Mouse (Mus musculus): Measurements from ENCODE around the gene Cuta. TPM values are rescaled to one million over a fixed set of nuclear protein-coding genes. Genes with fewer than 3 reads are reported as not detected.
"Not testable (repeated sequence)": the region's sequence is repeated elsewhere in the genome, so short reads cannot be mapped to it uniquely, and the experiment has no call there.

Cuta gene
- polyA plus RNA-seq (2016; fragmentation: Nextera tagmentation; extraction: Ambion mirVana) = 156 and 159 TPM in 2 replicates

- Histone ChIP-seq H3K36me3 (peaks cover 32% of the 10 kb centered on the region), H3K27me3 (no peaks in the 10 kb centered on the region), H3K4me3 (peak within 1 kb of the TSS; percentile 69), H3K27ac (replicated peaks) (peak within 1 kb of the TSS; percentile 97), H3K9me3 (no peaks in the 10 kb centered on the region), H3K9ac (replicated peaks) (peak within 1 kb of the TSS; percentile 76), H3K4me1 (peaks cover 55% of the 10 kb centered on the region), H3K4me2 (replicated peaks) (peak within 1 kb of the TSS; percentile 98)
- under 1% methylated on average over 70 of the region's 70 CpGs for WGBS
- peak; percentile 95 for ATAC-seq (ENCODE audit: low FRiP score, low read depth)
Measured at GRCm38 (mm10) chr17:26939178-26939972, at the start of gene Cuta. Gene Cuta, minus strand, starts transcription at chr17:26939569.

DNA sequence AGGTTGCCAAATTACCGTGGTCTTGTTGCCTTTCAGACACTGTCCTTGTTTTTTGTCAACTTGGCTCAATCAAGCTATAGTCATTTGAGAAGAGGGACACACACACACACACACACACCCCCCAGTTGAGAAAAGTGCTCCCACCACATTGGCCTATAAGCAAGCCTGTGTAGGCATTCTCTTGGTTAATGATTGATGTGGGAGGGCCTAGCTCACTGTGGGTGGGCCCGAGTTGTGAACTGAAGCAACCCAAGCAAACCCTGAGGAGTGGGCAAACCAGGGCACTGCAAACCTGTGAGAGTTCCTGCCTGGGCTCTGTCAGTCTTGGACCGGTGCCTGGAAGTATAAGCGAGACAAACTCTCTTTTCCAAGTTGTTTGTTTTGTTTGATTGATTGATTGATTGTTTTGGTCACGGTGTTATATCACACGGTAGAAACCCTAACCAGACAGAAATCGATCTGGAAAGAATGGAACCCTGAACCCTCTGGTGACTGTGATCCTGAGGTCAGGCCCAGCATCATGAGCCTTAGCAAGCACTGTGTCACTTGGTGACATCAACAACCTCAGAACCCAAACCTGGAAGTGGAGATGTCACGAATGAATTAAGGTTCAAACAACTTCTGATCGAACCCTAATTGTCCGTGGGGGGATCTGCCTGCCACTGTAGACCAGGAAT lies 46.3 kb upstream of the Cuta start:
- Histone ChIP-seq H3K36me3 (peaks cover 9% of the 10 kb centered on the region), H3K27me3 (no peaks in the 10 kb centered on the region), H3K4me2 (replicated peaks) (no peak overlapping the region), H3K4me1 (no peaks in the 10 kb centered on the region), H3K9me3 (0 out of 2 replicates have a peak, but pooled peaks cover 2% of the 10 kb centered on the region), H3K4me3 (no peak overlapping the region), H3K27ac (replicated peaks) (no peak overlapping the region), H3K9ac (replicated peaks) (no peak overlapping the region)
- 89% methylated on average over 10 of the region's 10 CpGs for WGBS
- ATAC-seq (ENCODE audit: low FRiP score, low read depth) = no peak

DNA sequence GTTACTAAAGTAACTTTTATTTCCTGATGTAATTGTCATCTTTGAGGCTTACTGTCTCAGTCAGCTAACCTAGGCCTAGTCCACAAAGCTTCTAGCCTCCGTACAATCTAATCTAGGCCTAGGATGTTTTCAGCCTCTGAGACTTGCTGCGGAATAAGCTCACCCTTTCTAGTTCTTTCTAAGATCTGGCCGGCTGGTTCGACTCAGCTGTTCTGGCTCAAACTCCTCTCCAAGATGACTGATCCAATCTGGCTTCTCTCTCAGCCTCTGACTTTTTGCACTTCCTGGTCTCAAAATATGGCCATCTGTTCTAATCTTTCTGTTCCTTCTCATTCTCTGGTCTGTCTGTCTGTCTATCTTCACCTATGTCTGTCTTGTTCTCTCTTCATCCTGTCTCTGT lies 44.0 kb upstream of the Cuta start:
- WGBS = 96% methylated on average over 4 of the region's 4 CpGs

GRCm38 (mm10) chr17:26981050-26981449 lies 41.7 kb upstream of the Cuta start:
- Histone ChIP-seq H3K9me3 (no peaks in the 10 kb centered on the region), H3K4me2 (replicated peaks) (no peak overlapping the region), H3K27ac (replicated peaks) (no peak overlapping the region), H3K9ac (replicated peaks) (no peak overlapping the region), H3K4me3 (no peak overlapping the region), H3K4me1 (peaks cover 6% of the 10 kb centered on the region; the same call in 1 of the 2 replicates), H3K27me3 (no peaks in the 10 kb centered on the region), H3K36me3 (peaks cover 52% of the 10 kb centered on the region)
- ATAC-seq (ENCODE audit: low FRiP score, low read depth) = no peak
- WGBS = 78% methylated on average over 2 of the region's 2 CpGs

More for the DNA sequence above, 44.0 kb upstream of the Cuta start:
- H3K4me2 ChIP-seq (replicated peaks) = no peak overlapping the region
- 0 out of 2 replicates have a peak, but pooled peaks cover 2% of the 10 kb centered on the region for H3K9me3 ChIP-seq
- no peak for ATAC-seq (ENCODE audit: low FRiP score, low read depth)
- H3K27ac ChIP-seq (replicated peaks) = no peak overlapping the region
- no peaks in the 10 kb centered on the region for H3K4me1 ChIP-seq
- H3K27me3 ChIP-seq = no peaks in the 10 kb centered on the region
- H3K4me3 ChIP-seq = no peak overlapping the region
- H3K9ac ChIP-seq (replicated peaks) = no peak overlapping the region
- peaks cover 31% of the 10 kb centered on the region for H3K36me3 ChIP-seq

GRCm38 (mm10) chr17:26979426-26979825 lies 40.1 kb upstream of the Cuta start:
- Histone ChIP-seq H3K4me2 (replicated peaks) (no peak overlapping the region), H3K9me3 (no peaks in the 10 kb centered on the region), H3K36me3 (peaks cover 61% of the 10 kb centered on the region), H3K9ac (replicated peaks) (no peak overlapping the region), H3K4me3 (no peak overlapping the region), H3K4me1 (peaks cover 19% of the 10 kb centered on the region), H3K27me3 (no peaks in the 10 kb centered on the region), H3K27ac (replicated peaks) (no peak overlapping the region)
- ATAC-seq (ENCODE audit: low FRiP score, low read depth) = no peak
- 90% methylated on average over 2 of the region's 2 CpGs for WGBS

DNA sequence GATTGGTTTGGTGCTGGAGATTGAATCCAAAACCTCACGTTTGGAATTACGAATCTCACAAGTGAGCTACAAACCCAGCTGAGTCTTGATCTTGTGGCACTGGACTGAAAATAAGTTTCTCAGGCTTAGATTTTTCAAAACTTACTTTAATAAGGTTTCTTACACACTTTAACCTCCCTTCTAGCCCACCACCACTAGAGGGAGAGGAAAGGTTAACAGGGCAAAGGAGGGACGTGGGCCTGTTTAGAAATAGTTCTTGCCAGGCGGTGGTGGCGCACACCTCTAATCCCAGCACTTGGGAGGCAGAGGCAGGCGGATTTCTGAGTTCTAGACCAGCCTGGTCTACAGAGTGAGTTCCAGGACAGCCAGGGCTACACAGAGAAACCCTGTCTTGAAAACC lies 38.0 kb upstream of the Cuta start:
- not testable (repeated sequence) for H3K4me2 ChIP-seq (replicated peaks); H3K4me3 ChIP-seq; H3K9me3 ChIP-seq; H3K27ac ChIP-seq (replicated peaks); ATAC-seq (ENCODE audit: low FRiP score, low read depth); H3K9ac ChIP-seq (replicated peaks); H3K27me3 ChIP-seq
- H3K4me1 ChIP-seq = peaks cover 32% of the 10 kb centered on the region
- peaks cover 61% of the 10 kb centered on the region for H3K36me3 ChIP-seq
- WGBS = 89% methylated on average over 6 of the region's 6 CpGs

GRCm38 (mm10) chr17:26975415-26975814 lies 36.0 kb upstream of the Cuta start:
- no peak for ATAC-seq (ENCODE audit: low FRiP score, low read depth)
- H3K27me3 ChIP-seq = no peaks in the 10 kb centered on the region
- H3K36me3 ChIP-seq = peaks cover 63% of the 10 kb centered on the region
- no peak overlapping the region for H3K27ac ChIP-seq (replicated peaks)
- H3K9ac ChIP-seq (replicated peaks) = no peak overlapping the region
- H3K4me1 ChIP-seq = peaks cover 45% of the 10 kb centered on the region
- H3K4me3 ChIP-seq = no peak overlapping the region
- no peak overlapping the region for H3K4me2 ChIP-seq (replicated peaks)
- H3K9me3 ChIP-seq = no peaks in the 10 kb centered on the region

DNA sequence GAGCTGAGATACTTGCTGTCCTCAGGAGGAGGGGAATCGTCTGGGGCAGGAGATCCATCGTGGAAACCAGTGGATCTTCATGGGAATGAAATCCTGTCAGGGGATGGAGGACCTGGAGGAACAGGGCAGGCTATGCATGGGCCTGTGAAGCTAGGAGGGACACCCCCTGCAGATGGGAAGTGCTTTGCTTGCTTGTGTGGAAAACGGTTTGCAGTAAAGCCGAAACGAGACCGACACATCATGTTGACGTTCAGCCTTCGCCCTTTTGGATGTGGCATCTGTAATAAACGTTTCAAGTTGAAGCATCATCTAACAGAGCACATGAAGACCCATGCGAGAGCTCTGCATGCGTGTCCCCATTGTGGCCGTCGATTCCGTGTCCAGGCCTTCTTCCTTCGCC lies 35.2 kb upstream of the Cuta start:
- H3K9ac ChIP-seq (replicated peaks) = 0 out of 2 replicates have a peak overlapping the region, but pooled peaks have one; percentile 80

GRCm38 (mm10) chr17:26972703-26973574 lies 33.6 kb upstream of the Cuta start, which contains the start of gene Zbtb9:
Gene Zbtb9, plus strand, starts transcription at chr17:26973167.
- Histone ChIP-seq H3K36me3 (peaks cover 63% of the 10 kb centered on the region), H3K4me2 (replicated peaks) (peak within 1 kb of the TSS; percentile 99), H3K9ac (replicated peaks) (peak within 1 kb of the TSS; percentile 80), H3K4me3 (peak within 1 kb of the TSS; percentile 79), H3K27ac (replicated peaks) (peak within 1 kb of the TSS; percentile 79), H3K4me1 (peaks cover 45% of the 10 kb centered on the region), H3K27me3 (no peaks in the 10 kb centered on the region), H3K9me3 (no peaks in the 10 kb centered on the region)
- under 1% methylated on average over 67 of the region's 75 CpGs for WGBS
- peak; percentile 99 for ATAC-seq (ENCODE audit: low FRiP score, low read depth)

More for the DNA sequence above, 35.2 kb upstream of the Cuta start:
- WGBS = 92% methylated on average over 15 of the region's 15 CpGs
- no peak overlapping the region for H3K27ac ChIP-seq (replicated peaks)
- no peak for ATAC-seq (ENCODE audit: low FRiP score, low read depth)
- no peaks in the 10 kb centered on the region for H3K27me3 ChIP-seq
- H3K4me1 ChIP-seq = peaks cover 45% of the 10 kb centered on the region
- H3K4me3 ChIP-seq = peak overlapping the region; percentile 79; the same call in 1 of the 2 replicates
- no peaks in the 10 kb centered on the region for H3K9me3 ChIP-seq
- peaks cover 63% of the 10 kb centered on the region for H3K36me3 ChIP-seq
- peak overlapping the region; percentile 99; the same call in 1 of the 2 replicates for H3K4me2 ChIP-seq (replicated peaks)

- H3K4me1 ChIP-seq = peaks cover 45% of the 10 kb centered on the region
- whole genome bisulfite sequencing = 8% methylated on average over 3 of the region's 3 CpGs
- ATAC-seq (ENCODE audit: low FRiP score, low read depth) = no peak
Measured at GRCm38 (mm10) chr17:26972107-26972506, 32.7 kb upstream of the Cuta start.

GRCm38 (mm10) chr17:26971247-26971905 lies 32.0 kb upstream of the Cuta start:
- no peak overlapping the region for H3K27ac ChIP-seq (replicated peaks)
- peaks cover 65% of the 10 kb centered on the region for H3K36me3 ChIP-seq
- 0 out of 2 replicates have a peak overlapping the region, but pooled peaks have one; percentile 4 for H3K9ac ChIP-seq (replicated peaks)
- ATAC-seq (ENCODE audit: low FRiP score, low read depth) = no peak
- H3K9me3 ChIP-seq = no peaks in the 10 kb centered on the region
- H3K4me2 ChIP-seq (replicated peaks) = peak overlapping the region; percentile 99
- WGBS = 59% methylated on average over 8 of the region's 8 CpGs
- 0 out of 2 replicates have a peak overlapping the region, but pooled peaks have one; percentile 3 for H3K4me3 ChIP-seq
- H3K4me1 ChIP-seq = peaks cover 41% of the 10 kb centered on the region
- H3K27me3 ChIP-seq = no peaks in the 10 kb centered on the region

More at GRCm38 (mm10) chr17:26972107-26972506, 32.7 kb upstream of the Cuta start:
- peak overlapping the region; percentile 70 for H3K9ac ChIP-seq (replicated peaks)
- H3K27ac ChIP-seq (replicated peaks) = peak overlapping the region; percentile 79
- H3K4me3 ChIP-seq = peak overlapping the region; percentile 79
- peaks cover 65% of the 10 kb centered on the region for H3K36me3 ChIP-seq
- H3K9me3 ChIP-seq = no peaks in the 10 kb centered on the region
- no peaks in the 10 kb centered on the region for H3K27me3 ChIP-seq
- peak overlapping the region; percentile 99 for H3K4me2 ChIP-seq (replicated peaks)
